Mouse (Mus musculus) heart, embryonic 15.5 days (tissue): ENCODE results near the gene Wdr76. TPM values are rescaled to one million over a fixed set of nuclear protein-coding genes. Genes with fewer than 3 reads are reported as not detected.
A peak's percentile ranks its signal among the peaks of the same experiment; 100 is the strongest.
"Not testable (repeated sequence)": the region's sequence is repeated elsewhere in the genome, so short reads cannot be mapped to it uniquely, and the experiment has no call there.

ENCODE experiments used
- ATAC-seq: fragments of 200-750 bp; cut with Nextera tagmentation; replicated peaks from 2 replicates; pipeline ENCODE4 v1.8.0; 2017; ENCODE audit warnings: low read depth, moderate TSS enrichment; ENCODE audit not compliant: insufficient number of reproducible peaks, insufficient read depth, low FRiP score
- H3K27ac ChIP-seq: fragments of 300-500 bp; sonication (generic); 2 replicates; pipeline ENCODE4 v1.5.1; 2015; ENCODE audit warnings: mild to moderate bottlenecking, inconsistent platforms
- H3K27me3 ChIP-seq: fragments of 300-500 bp; sonication (generic); 2 replicates; pipeline ENCODE4 v1.6.1; 2015; ENCODE audit warnings: inconsistent platforms
- H3K36me3 ChIP-seq: fragments of 300-500 bp; sonication (generic); 2 replicates; pipeline ENCODE4 v1.6.1; 2015; ENCODE audit warnings: mild to moderate bottlenecking, inconsistent platforms
- H3K4me1 ChIP-seq: fragments of 300-500 bp; sonication (generic); replicated peaks from 2 replicates; pipeline ENCODE4 v1.6.1; 2015; ENCODE audit warnings: inconsistent platforms
- H3K4me2 ChIP-seq: fragments of 300-500 bp; sonication (generic); 2 replicates; pipeline ENCODE4 v1.6.1; 2015; ENCODE audit warnings: inconsistent platforms, mild to moderate bottlenecking, moderate library complexity
- H3K4me3 ChIP-seq: fragments of 300-500 bp; sonication (generic); 2 replicates; pipeline ENCODE4 v1.5.1; 2015; ENCODE audit warnings: mild to moderate bottlenecking, inconsistent platforms
- H3K9ac ChIP-seq: fragments of 300-500 bp; sonication (generic); 2 replicates; pipeline ENCODE4 v1.6.1; 2015; ENCODE audit warnings: mild to moderate bottlenecking, inconsistent platforms
- H3K9me3 ChIP-seq: fragments of 300-500 bp; sonication (generic); replicated peaks from 2 replicates; pipeline ENCODE4 v1.6.1; 2016; ENCODE audit warnings: inconsistent platforms
- WGBS: fragments of 180-500 bp; shearing (Covaris S2); methylation state at CpG from one replicate; pipeline ENCODE4 v1.1.7; 2015; ENCODE audit warnings: mixed read lengths; 5-methylcytosine and 5-hydroxymethylcytosine counted together
- polyA plus RNA-seq: library from polyadenylated mRNA; unstranded; fragments of >200 nt; fragmentation: Nextera tagmentation; extraction: Ambion mirVana; gene quantifications from 2 replicates; pipeline ENCODE4 v1.2.1, GENCODE M21; 2015

Wdr76 gene
- polyA plus RNA-seq = 6.7 TPM in 2 replicates

DNA sequence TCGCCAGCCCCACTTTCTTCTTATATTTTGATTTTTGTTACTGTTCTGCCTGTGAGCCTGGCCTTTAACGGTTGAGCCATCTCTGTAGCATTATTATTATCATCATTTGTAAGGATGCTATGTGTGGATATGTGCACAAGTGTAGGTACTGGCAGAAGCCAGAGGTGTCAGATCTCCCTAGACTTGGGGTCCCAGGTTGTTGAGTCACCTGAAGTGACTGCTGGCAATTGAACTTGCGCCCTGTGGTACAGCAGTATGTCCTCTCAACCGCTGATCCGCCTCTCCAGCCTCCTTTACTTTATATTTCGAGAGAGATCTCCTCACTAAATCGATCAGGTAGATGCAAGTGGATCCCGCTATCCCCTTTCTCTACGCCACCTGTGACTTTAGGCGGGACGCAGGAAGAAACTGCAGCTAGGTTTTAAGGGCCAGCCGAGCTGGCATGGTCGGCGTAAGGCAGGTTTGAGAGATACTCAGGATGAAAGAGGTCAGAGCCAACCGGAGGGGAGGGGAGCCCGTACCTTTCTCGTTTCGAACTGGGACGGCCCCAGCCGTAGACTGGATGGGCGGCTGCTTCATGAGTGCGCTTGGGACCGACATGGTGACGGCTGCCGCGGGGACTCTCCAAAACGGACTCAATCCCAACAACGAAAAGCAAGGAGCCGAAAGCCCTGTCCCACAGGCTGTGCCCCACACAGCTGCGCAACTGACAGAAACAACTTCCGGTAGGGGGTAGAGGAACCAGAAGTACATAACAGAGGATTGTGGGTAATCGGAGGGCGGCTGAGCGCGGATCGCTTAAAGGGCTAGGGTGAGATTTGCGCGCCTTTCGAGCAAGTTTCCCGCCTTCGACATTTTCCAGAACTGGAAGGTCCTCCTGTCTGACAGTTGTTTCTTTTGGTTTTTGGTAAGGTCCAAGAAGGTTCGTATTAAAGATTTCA is at the start of gene Wdr76, which contains the start of gene Mfap1a:
TSS of gene Wdr76 (plus strand) at position 782 of the 941 bp plus-strand sequence.
TSS of gene Mfap1a (minus strand) at position 724 of the 941 bp plus-strand sequence.
- WGBS = 4% methylated on average over 42 of the region's 42 CpGs

DNA sequence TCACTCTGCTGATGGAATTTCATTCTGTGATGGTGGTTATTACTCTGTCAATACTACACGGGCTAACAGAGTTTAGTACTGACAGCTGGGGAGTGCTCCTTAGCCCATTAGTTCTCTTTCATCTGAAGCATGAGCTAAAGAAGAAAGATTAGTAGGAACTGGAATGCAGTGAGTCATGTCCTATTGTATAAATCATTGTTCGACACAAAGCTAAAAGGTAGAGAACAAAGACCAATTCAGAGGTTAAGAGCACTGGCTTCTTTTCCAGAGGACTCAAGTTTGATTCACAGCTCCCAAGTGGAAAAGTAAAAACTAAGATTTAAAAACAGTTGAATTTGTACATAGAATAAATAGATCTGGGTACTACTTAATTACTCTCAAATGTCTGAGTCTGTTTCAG is 46.5 kb upstream of the Wdr76 start:
- Histone ChIP-seq H3K4me2 (no peak overlapping the region), H3K4me3 (no peak overlapping the region), H3K9ac (no peak overlapping the region), H3K4me1 (peaks cover 11% of the 10 kb centered on the region), H3K9me3 (no peaks in the 10 kb centered on the region), H3K36me3 (peaks cover 23% of the 10 kb centered on the region; the same call in 1 of the 2 replicates), H3K27ac (no peak overlapping the region), H3K27me3 (no peaks in the 10 kb centered on the region)
- ATAC-seq = no peak
- WGBS = 62% methylated on average over 2 of the region's 2 CpGs

More for the DNA sequence above, at the start of gene Wdr76, which contains the start of gene Mfap1a:
- H3K36me3 ChIP-seq = peaks cover 11% of the 10 kb centered on the region
- H3K4me3 ChIP-seq = peak within 1 kb of the TSS; percentile 71
- not testable (repeated sequence) for H3K9me3 ChIP-seq, H3K27me3 ChIP-seq
- peak within 1 kb of the TSS; percentile 79 for H3K9ac ChIP-seq
- peak within 1 kb of the TSS; percentile 78 for H3K4me2 ChIP-seq
- peak; percentile 88 for ATAC-seq
- H3K27ac ChIP-seq = peak within 1 kb of the TSS; percentile 79
- H3K4me1 ChIP-seq = peaks cover 16% of the 10 kb centered on the region

DNA sequence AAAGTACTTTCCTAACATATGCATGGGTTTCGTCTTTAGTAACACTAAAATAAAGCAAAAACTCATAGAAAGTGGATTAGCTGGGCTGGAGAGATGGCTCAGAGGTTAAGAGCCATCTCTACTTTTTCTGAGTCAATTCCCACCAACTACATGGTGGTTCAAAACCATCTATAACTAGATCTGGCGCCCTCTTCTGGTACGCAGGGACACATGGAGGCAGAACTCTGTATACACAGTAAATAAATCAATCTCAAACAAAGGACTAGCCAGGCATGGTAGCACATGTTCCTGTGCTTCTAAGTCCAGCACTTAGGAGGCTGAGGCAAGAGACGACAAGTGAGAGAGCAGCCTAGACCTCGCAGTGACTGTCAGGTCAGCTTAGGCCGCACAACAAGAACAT is 37.5 kb upstream of the Wdr76 start:
- WGBS = 67% methylated on average over 3 of the region's 6 CpGs
- not testable (repeated sequence) for ATAC-seq, H3K27ac ChIP-seq, H3K9ac ChIP-seq, H3K9me3 ChIP-seq, H3K27me3 ChIP-seq, H3K4me1 ChIP-seq, H3K4me2 ChIP-seq, H3K36me3 ChIP-seq, H3K4me3 ChIP-seq

- not testable (repeated sequence) for H3K4me3 ChIP-seq, H3K4me1 ChIP-seq, H3K9ac ChIP-seq, H3K36me3 ChIP-seq, H3K27ac ChIP-seq, ATAC-seq, H3K9me3 ChIP-seq, H3K27me3 ChIP-seq
- WGBS = 95% methylated on average over 3 of the region's 3 CpGs
- peak overlapping the region; percentile 75 for H3K4me2 ChIP-seq
Observed at GRCm38 (mm10) chr2:121472783-121473182, 33.7 kb upstream of the Wdr76 start.

GRCm38 (mm10) chr2:121473301-121474179 is 33.0 kb upstream of the Wdr76 start, which contains the start of gene Mfap1b:
Gene Mfap1b, minus strand, starts transcription at chr2:121474067.
- peak within 1 kb of the TSS; percentile 62 for H3K27ac ChIP-seq
- not testable (repeated sequence) for H3K4me1 ChIP-seq, H3K9me3 ChIP-seq, H3K36me3 ChIP-seq, H3K27me3 ChIP-seq
- 5% methylated on average over 41 of the region's 41 CpGs for WGBS
- H3K4me3 ChIP-seq = peak within 1 kb of the TSS; percentile 69
- peak within 1 kb of the TSS; percentile 75 for H3K4me2 ChIP-seq
- ATAC-seq = peak; percentile 79
- peak within 1 kb of the TSS; percentile 67 for H3K9ac ChIP-seq

GRCm38 (mm10) chr2:121474180-121474535 is 32.4 kb upstream of the Wdr76 start:
- peak overlapping the region; percentile 69 for H3K4me3 ChIP-seq
- H3K27me3 ChIP-seq = no peaks in the 10 kb centered on the region
- H3K4me2 ChIP-seq = peak overlapping the region; percentile 75
- no peak for ATAC-seq
- H3K9me3 ChIP-seq = no peaks in the 10 kb centered on the region
- peak overlapping the region; percentile 62 for H3K27ac ChIP-seq
- peaks cover 3% of the 10 kb centered on the region for H3K4me1 ChIP-seq
- no peaks in the 10 kb centered on the region for H3K36me3 ChIP-seq
- no peak overlapping the region for H3K9ac ChIP-seq
- WGBS = 26% methylated on average over 8 of the region's 8 CpGs

- not testable (repeated sequence) for H3K9ac ChIP-seq, H3K4me1 ChIP-seq, ATAC-seq, H3K9me3 ChIP-seq, H3K36me3 ChIP-seq, H3K4me2 ChIP-seq, H3K4me3 ChIP-seq, H3K27me3 ChIP-seq, H3K27ac ChIP-seq
- WGBS = 94% methylated on average over 2 of the region's 2 CpGs
Observed at GRCm38 (mm10) chr2:121475306-121475705, 31.2 kb upstream of the Wdr76 start.

GRCm38 (mm10) chr2:121477491-121478266 is 28.8 kb upstream of the Wdr76 start:
- Histone ChIP-seq H3K27me3 (no peaks in the 10 kb centered on the region), H3K4me2 (no peak overlapping the region), H3K9ac (no peak overlapping the region), H3K9me3 (no peaks in the 10 kb centered on the region), H3K27ac (no peak overlapping the region), H3K36me3 (no peaks in the 10 kb centered on the region), H3K4me3 (no peak overlapping the region), H3K4me1 (peaks cover 3% of the 10 kb centered on the region)
- 79% methylated on average over 3 of the region's 3 CpGs for WGBS
- no peak for ATAC-seq

DNA sequence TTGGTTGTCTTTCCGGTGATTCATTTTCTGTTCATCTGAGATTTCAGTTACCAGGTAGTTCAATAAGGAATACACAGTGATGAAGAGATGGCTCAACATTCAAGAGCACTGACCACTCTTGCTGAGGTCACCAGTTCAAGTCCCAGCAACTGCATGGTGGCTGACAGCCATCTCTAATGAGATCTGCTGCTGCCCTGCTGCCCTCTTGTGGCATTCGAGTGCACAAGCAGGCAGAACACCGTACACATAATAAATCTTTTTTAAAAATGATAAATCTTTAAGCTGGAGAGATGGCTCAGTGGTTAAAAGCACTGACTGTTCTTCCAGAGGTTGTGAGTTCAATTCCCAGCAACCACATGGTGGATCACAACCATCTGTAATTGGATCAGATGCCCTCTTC is 26.0 kb upstream of the Wdr76 start:
- H3K27me3 ChIP-seq = no peaks in the 10 kb centered on the region
- no peak overlapping the region for H3K4me2 ChIP-seq
- 59% methylated on average over 3 of the region's 3 CpGs for WGBS
- ATAC-seq = no peak
- no peaks in the 10 kb centered on the region for H3K9me3 ChIP-seq
- H3K9ac ChIP-seq = no peak overlapping the region
- no peaks in the 10 kb centered on the region for H3K36me3 ChIP-seq
- no peak overlapping the region for H3K27ac ChIP-seq
- no peak overlapping the region for H3K4me3 ChIP-seq
- H3K4me1 ChIP-seq = no peaks in the 10 kb centered on the region

GRCm38 (mm10) chr2:121480916-121481315 is 25.6 kb upstream of the Wdr76 start:
- WGBS = 82% methylated on average over 13 of the region's 13 CpGs
- H3K27me3 ChIP-seq, H3K4me1 ChIP-seq, H3K9ac ChIP-seq, ATAC-seq, H3K9me3 ChIP-seq, H3K4me2 ChIP-seq, H3K4me3 ChIP-seq, H3K36me3 ChIP-seq, H3K27ac ChIP-seq: not testable (repeated sequence)

DNA sequence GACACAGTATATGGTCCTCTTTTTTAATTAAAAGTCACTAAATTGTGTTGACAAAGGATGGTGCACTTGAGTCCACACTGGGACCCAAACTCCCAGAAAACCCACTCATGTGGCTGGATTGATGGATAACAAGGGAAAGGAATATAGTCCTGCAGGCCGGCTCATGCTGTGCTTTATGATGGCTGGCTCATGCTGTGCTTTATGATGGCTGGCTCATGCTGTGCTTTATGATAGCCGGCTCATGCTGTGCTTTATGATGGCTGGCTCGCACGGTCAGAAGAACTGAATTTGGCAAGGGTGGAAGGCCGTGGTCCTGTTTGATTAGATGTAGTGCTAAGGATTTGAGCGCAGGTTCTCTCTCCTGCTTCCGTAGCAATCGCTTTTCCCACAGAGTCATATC is 22.9 kb upstream of the Wdr76 start:
- Histone ChIP-seq H3K27me3 (no peaks in the 10 kb centered on the region), H3K4me1 (no peaks in the 10 kb centered on the region), H3K36me3 (no peaks in the 10 kb centered on the region), H3K27ac (no peak overlapping the region), H3K4me2 (no peak overlapping the region), H3K4me3 (no peak overlapping the region), H3K9ac (no peak overlapping the region), H3K9me3 (no peaks in the 10 kb centered on the region)
- ATAC-seq = no peak
- WGBS = 69% methylated on average over 8 of the region's 8 CpGs
